Mouse (Mus musculus) heart, adult 18-20 months (tissue): ENCODE data around the gene Hoxc11. TPM values are rescaled to one million over a fixed set of nuclear protein-coding genes. Genes with fewer than 3 reads are reported as not detected.
A peak's percentile ranks its signal among the peaks of the same experiment; 100 is the strongest.

ENCODE experiments used
- DNase-seq, 2 experiments: peaks; one replicate each; pipeline ENCODE4 v3.0.0; 2021 to 2022; ENCODE audit warnings: mixed read lengths in 1 of 2
- total RNA-seq, 2 experiments: library from RNA; stranded (reverse); gene quantifications; 2 replicates each; pipeline ENCODE4 v1.2.3; 2021

Gene Hoxc11
- total RNA-seq, 2 experiments from 2014 or later, result not detected

GRCm38 (mm10) chr15:102981379-102982288, 27.4 kb downstream of the Hoxc11 start:
- no peak for DNase-seq

- no peak for DNase-seq
Measured at GRCm38 (mm10) chr15:102983716-102984115, 29.5 kb downstream of the Hoxc11 start.

GRCm38 (mm10) chr15:102984521-102984920, 30.3 kb downstream of the Hoxc11 start:
- DNase-seq, result no peak

GRCm38 (mm10) chr15:102984925-102985324, 30.7 kb downstream of the Hoxc11 start:
- no peak for DNase-seq

- DNase-seq, result peak; percentile 89 to 98
Measured at GRCm38 (mm10) chr15:102987124-102987833, 33.1 kb downstream of the Hoxc11 start.

GRCm38 (mm10) chr15:102988078-102988477, 33.9 kb downstream of the Hoxc11 start:
- DNase-seq, result no peak

- no peak for DNase-seq
Measured at GRCm38 (mm10) chr15:102990461-102991397, 36.5 kb downstream of the Hoxc11 start, which contains the start of gene Hoxc8. Hoxc8 (plus strand) TSS chr15:102990607.

GRCm38 (mm10) chr15:102991782-102992181, 37.6 kb downstream of the Hoxc11 start:
- DNase-seq, result no peak

- DNase-seq, result no peak
Measured at GRCm38 (mm10) chr15:102992206-102992605, 38.0 kb downstream of the Hoxc11 start.

- DNase-seq, result no peak
Measured at GRCm38 (mm10) chr15:102992863-102993262, 38.6 kb downstream of the Hoxc11 start.

GRCm38 (mm10) chr15:102996548-102996947, 42.3 kb downstream of the Hoxc11 start:
- DNase-seq, result no peak

- DNase-seq, result no peak
Measured at GRCm38 (mm10) chr15:102997431-102997830, 43.2 kb downstream of the Hoxc11 start.

GRCm38 (mm10) chr15:102997939-102998355, 43.7 kb downstream of the Hoxc11 start, which contains the start of gene Hoxc6:
Hoxc6 (plus strand) TSS chr15:102998257.
- DNase-seq, result no peak

- no peak for DNase-seq
Measured at GRCm38 (mm10) chr15:102998608-102999182, 44.5 kb downstream of the Hoxc11 start.

GRCm38 (mm10) chr15:102999183-102999831, 45.1 kb downstream of the Hoxc11 start:
- DNase-seq, result peak; percentile 78 to 80

- DNase-seq, result no peak
Measured at GRCm38 (mm10) chr15:102999955-103000354, 45.7 kb downstream of the Hoxc11 start.

- no peak for DNase-seq
Measured at GRCm38 (mm10) chr15:103000501-103000901, 46.3 kb downstream of the Hoxc11 start.

GRCm38 (mm10) chr15:103001370-103001769, 47.1 kb downstream of the Hoxc11 start:
- DNase-seq, result no peak

- DNase-seq, result no peak
Measured at GRCm38 (mm10) chr15:103002156-103002555, 47.9 kb downstream of the Hoxc11 start.

- DNase-seq, result no peak
Measured at GRCm38 (mm10) chr15:103002821-103003448, 48.7 kb downstream of the Hoxc11 start.
